Comparison of ENCODE assay signal across 19 mouse cellular contexts in genomic region chr11:84910411-84910810, GRCm38 (mm10). TPM values are rescaled to one million over a fixed set of nuclear protein-coding genes. Genes with fewer than 3 reads are reported as not detected.
"Had no signal": no experiment of that assay in that cellular context is flagged by ENCODE, and none has a peak within 500 bp of the region (broad histone marks: within the 10 kb centered on the region; RNA-seq: fewer than 3 reads in every experiment).

No protein-coding gene starts in this region.

- H3K27ac ChIP-seq: liver, embryonic 13.5 days; neural tube, embryonic 12.5 days; neural tube, embryonic 15.5 days; stomach, embryonic 15.5 days had no signal

- H3K4me2 ChIP-seq: liver, embryonic 13.5 days; midbrain, embryonic 11.5 days; neural tube, embryonic 12.5 days; neural tube, embryonic 15.5 days; stomach, embryonic 15.5 days had no signal

- H3K4me3 ChIP-seq: liver, embryonic 13.5 days; neural tube, embryonic 12.5 days; neural tube, embryonic 15.5 days; stomach, embryonic 15.5 days had no signal

- H3K9ac ChIP-seq: liver, embryonic 13.5 days; neural tube, embryonic 12.5 days; neural tube, embryonic 15.5 days; stomach, embryonic 15.5 days had no signal

- H3K27me3 ChIP-seq: liver, embryonic 13.5 days; neural tube, embryonic 12.5 days; neural tube, embryonic 15.5 days; stomach, embryonic 15.5 days had no signal

- H3K9me3 ChIP-seq: liver, embryonic 13.5 days; neural tube, embryonic 12.5 days; neural tube, embryonic 15.5 days; stomach, embryonic 15.5 days had no signal

- DNase-seq: kidney, postnatal 14 days; kidney, postnatal 4 days; liver, embryonic 13.5 days; lung, adult 2 months; lung, postnatal 14 days; lung, postnatal 4 days; midbrain, embryonic 14.5 days; retina, postnatal 1 day; right cerebral cortex, postnatal 25 days; spleen, adult 18-20 months; thymus, postnatal 25 days had no signal

RNA-seq across cellular contexts. Expression of gene Car4, which starts 47.2 kb away (rescaled TPM):
- total RNA-seq: liver, adult 2 months; megakaryocyte progenitor cell, adult 5-6 weeks; megakaryocyte-erythroid progenitor cell, adult 5-6 weeks had no signal
- polyA plus RNA-seq: liver, embryonic 16.5 days had no signal
